Mouse (Mus musculus): ENCODE results near the gene Rpa2. TPM values are rescaled to one million over a fixed set of nuclear protein-coding genes. Genes with fewer than 3 reads are reported as not detected.

Rpa2 gene
- polyA plus RNA-seq, 1 experiment from 2014 or later, result 80.2 TPM

- Histone ChIP-seq H3K4me3 (no peak overlapping the region), H3K27me3 (replicated peaks) (no peaks in the 10 kb centered on the region), H3K4me1 (peaks cover 13% of the 10 kb centered on the region), H3K9ac (no peak overlapping the region), H3K27ac (replicated peaks) (no peak overlapping the region; the same call in 1 of the 2 replicates), H3K36me3 (no peaks in the 10 kb centered on the region), H3K9me3 (no peaks in the 10 kb centered on the region), H3K4me2 (no peak overlapping the region)
- no peak for ATAC-seq (ENCODE audit: extremely low read depth, insufficient number of reproducible peaks, low FRiP score, low TSS enrichment)
- WGBS, result 50% methylated on average over 11 of the region's 11 CpGs
Measured at GRCm38 (mm10) chr4:132743992-132744911, 23.9 kb upstream of the Rpa2 start.

GRCm38 (mm10) chr4:132746911-132747517 is 21.1 kb upstream of the Rpa2 start:
- H3K27me3 ChIP-seq (replicated peaks), result no peaks in the 10 kb centered on the region
- 80% methylated on average over 9 of the region's 9 CpGs for WGBS
- H3K9me3 ChIP-seq, result no peaks in the 10 kb centered on the region
- no peak overlapping the region for H3K9ac ChIP-seq
- peaks cover 13% of the 10 kb centered on the region for H3K4me1 ChIP-seq
- H3K27ac ChIP-seq (replicated peaks), result peak overlapping the region; percentile 46
- H3K4me2 ChIP-seq, result peak overlapping the region; percentile 27; the same call in 1 of the 2 replicates
- no peak for ATAC-seq (ENCODE audit: extremely low read depth, insufficient number of reproducible peaks, low FRiP score, low TSS enrichment)
- H3K36me3 ChIP-seq, result no peaks in the 10 kb centered on the region
- no peak overlapping the region for H3K4me3 ChIP-seq

- no peaks in the 10 kb centered on the region for H3K27me3 ChIP-seq (replicated peaks)
- no peak overlapping the region for H3K9ac ChIP-seq
- 42% methylated on average over 9 of the region's 9 CpGs for WGBS
- no peaks in the 10 kb centered on the region for H3K36me3 ChIP-seq
- no peak overlapping the region for H3K4me3 ChIP-seq
- peak overlapping the region; percentile 27 for H3K4me2 ChIP-seq
- H3K9me3 ChIP-seq, result no peaks in the 10 kb centered on the region
- H3K27ac ChIP-seq (replicated peaks), result peak overlapping the region; percentile 46
- ATAC-seq (ENCODE audit: extremely low read depth, insufficient number of reproducible peaks, low FRiP score, low TSS enrichment), result no peak
- H3K4me1 ChIP-seq, result peaks cover 13% of the 10 kb centered on the region
Measured at GRCm38 (mm10) chr4:132747664-132748259, 20.4 kb upstream of the Rpa2 start.

- peaks cover 15% of the 10 kb centered on the region for H3K4me1 ChIP-seq
- H3K4me2 ChIP-seq, result no peak overlapping the region
- H3K27me3 ChIP-seq (replicated peaks), result no peaks in the 10 kb centered on the region
- 92% methylated on average over 4 of the region's 4 CpGs for WGBS
- no peak for ATAC-seq (ENCODE audit: extremely low read depth, insufficient number of reproducible peaks, low FRiP score, low TSS enrichment)
- H3K36me3 ChIP-seq, result no peaks in the 10 kb centered on the region
- no peak overlapping the region for H3K9ac ChIP-seq
- no peaks in the 10 kb centered on the region for H3K9me3 ChIP-seq
- H3K27ac ChIP-seq (replicated peaks), result no peak overlapping the region
- H3K4me3 ChIP-seq, result no peak overlapping the region
Measured at GRCm38 (mm10) chr4:132748778-132749177, 19.4 kb upstream of the Rpa2 start.

GRCm38 (mm10) chr4:132749258-132749982 is 18.7 kb upstream of the Rpa2 start:
- 74% methylated on average over 6 of the region's 6 CpGs for WGBS
- no peaks in the 10 kb centered on the region for H3K36me3 ChIP-seq
- H3K9me3 ChIP-seq, result no peaks in the 10 kb centered on the region
- no peak overlapping the region for H3K27ac ChIP-seq (replicated peaks)
- H3K4me1 ChIP-seq, result peaks cover 9% of the 10 kb centered on the region
- no peak for ATAC-seq (ENCODE audit: extremely low read depth, insufficient number of reproducible peaks, low FRiP score, low TSS enrichment)
- H3K9ac ChIP-seq, result no peak overlapping the region
- H3K4me3 ChIP-seq, result no peak overlapping the region
- H3K27me3 ChIP-seq (replicated peaks), result no peaks in the 10 kb centered on the region
- no peak overlapping the region for H3K4me2 ChIP-seq

GRCm38 (mm10) chr4:132752992-132753391 is 15.1 kb upstream of the Rpa2 start:
- H3K9ac ChIP-seq, result no peak overlapping the region
- ATAC-seq (ENCODE audit: extremely low read depth, insufficient number of reproducible peaks, low FRiP score, low TSS enrichment), result no peak
- H3K36me3 ChIP-seq, result no peaks in the 10 kb centered on the region
- no peak overlapping the region for H3K4me3 ChIP-seq
- H3K9me3 ChIP-seq, result no peaks in the 10 kb centered on the region
- H3K27me3 ChIP-seq (replicated peaks), result peaks cover 22% of the 10 kb centered on the region
- no peak overlapping the region for H3K27ac ChIP-seq (replicated peaks)
- WGBS, result 39% methylated on average over 6 of the region's 6 CpGs
- peaks cover 15% of the 10 kb centered on the region for H3K4me1 ChIP-seq
- no peak overlapping the region for H3K4me2 ChIP-seq

- Histone ChIP-seq H3K4me2 (peak within 1 kb of the TSS; percentile 79), H3K27ac (replicated peaks) (no peak within 1 kb of the TSS), H3K4me1 (peaks cover 15% of the 10 kb centered on the region), H3K27me3 (replicated peaks) (peaks cover 25% of the 10 kb centered on the region), H3K9ac (peak within 1 kb of the TSS; percentile 76), H3K4me3 (peak within 1 kb of the TSS; percentile 52), H3K36me3 (no peaks in the 10 kb centered on the region), H3K9me3 (no peaks in the 10 kb centered on the region)
- ATAC-seq (ENCODE audit: extremely low read depth, insufficient number of reproducible peaks, low FRiP score, low TSS enrichment), result no peak
- 1% methylated on average over 22 of the region's 22 CpGs for WGBS
Measured at GRCm38 (mm10) chr4:132756974-132757373, 11.2 kb upstream of the Rpa2 start, which contains the start of gene Smpdl3b. Gene Smpdl3b, minus strand, starts transcription at chr4:132757252.

- no peaks in the 10 kb centered on the region for H3K9me3 ChIP-seq
- peak overlapping the region; percentile 79 for H3K4me2 ChIP-seq
- H3K36me3 ChIP-seq, result no peaks in the 10 kb centered on the region
- H3K4me3 ChIP-seq, result peak overlapping the region; percentile 52; the same call in 1 of the 2 replicates
- H3K27me3 ChIP-seq (replicated peaks), result peaks cover 25% of the 10 kb centered on the region
- H3K9ac ChIP-seq, result no peak overlapping the region; the same call in 1 of the 2 replicates
- H3K4me1 ChIP-seq, result peaks cover 14% of the 10 kb centered on the region
- H3K27ac ChIP-seq (replicated peaks), result no peak overlapping the region
- no peak for ATAC-seq (ENCODE audit: extremely low read depth, insufficient number of reproducible peaks, low FRiP score, low TSS enrichment)
- 62% methylated on average over 7 of the region's 7 CpGs for WGBS
Measured at GRCm38 (mm10) chr4:132757633-132758351, 10.3 kb upstream of the Rpa2 start.

- peaks cover 9% of the 10 kb centered on the region; the same call in 1 of the 2 replicates for H3K4me1 ChIP-seq
- WGBS, result 60% methylated on average over 3 of the region's 3 CpGs
- no peak overlapping the region for H3K4me2 ChIP-seq
- no peaks in the 10 kb centered on the region for H3K9me3 ChIP-seq
- no peak overlapping the region for H3K27ac ChIP-seq (replicated peaks)
- no peaks in the 10 kb centered on the region for H3K36me3 ChIP-seq
- no peak overlapping the region for H3K9ac ChIP-seq
- peaks cover 21% of the 10 kb centered on the region for H3K27me3 ChIP-seq (replicated peaks)
- no peak overlapping the region for H3K4me3 ChIP-seq
- no peak for ATAC-seq (ENCODE audit: extremely low read depth, insufficient number of reproducible peaks, low FRiP score, low TSS enrichment)
Measured at GRCm38 (mm10) chr4:132760296-132760695, 7.8 kb upstream of the Rpa2 start.

GRCm38 (mm10) chr4:132762602-132763001 is 5.5 kb upstream of the Rpa2 start:
- Histone ChIP-seq H3K4me1 (0 out of 2 replicates have a peak, but pooled peaks cover 2% of the 10 kb centered on the region), H3K4me2 (no peak overlapping the region), H3K9ac (no peak overlapping the region), H3K9me3 (no peaks in the 10 kb centered on the region), H3K4me3 (no peak overlapping the region), H3K36me3 (no peaks in the 10 kb centered on the region), H3K27ac (replicated peaks) (no peak overlapping the region), H3K27me3 (replicated peaks) (peaks cover 7% of the 10 kb centered on the region)
- 66% methylated on average over 6 of the region's 6 CpGs for WGBS
- no peak for ATAC-seq (ENCODE audit: extremely low read depth, insufficient number of reproducible peaks, low FRiP score, low TSS enrichment)
